Mouse (Mus musculus) kidney, embryonic 15.5 days (tissue): Measurements from ENCODE around the gene Fmnl2. TPM values are rescaled to one million over a fixed set of nuclear protein-coding genes. Genes with fewer than 3 reads are reported as not detected.

Source experiments
- ATAC-seq: fragments of 200-750 bp; cut with Nextera tagmentation; replicated peaks from 2 replicates; pipeline ENCODE4 v1.8.0; 2017; ENCODE audit warnings: moderate TSS enrichment; ENCODE audit not compliant: low FRiP score
- H3K27ac ChIP-seq: fragments of 300-500 bp; sonication (generic); 2 replicates; pipeline ENCODE4 v1.5.1; 2015; ENCODE audit warnings: mild to moderate bottlenecking, inconsistent platforms
- H3K27me3 ChIP-seq: fragments of 300-500 bp; sonication (generic); 2 replicates; pipeline ENCODE4 v1.6.1; 2015; ENCODE audit warnings: inconsistent platforms
- H3K36me3 ChIP-seq: fragments of 300-500 bp; sonication (generic); 2 replicates; pipeline ENCODE4 v1.6.1; 2015; ENCODE audit warnings: inconsistent platforms
- H3K4me1 ChIP-seq: fragments of 300-500 bp; sonication (generic); 2 replicates; pipeline ENCODE4 v1.6.1; 2015; ENCODE audit warnings: inconsistent platforms
- H3K4me2 ChIP-seq: fragments of 300-500 bp; sonication (generic); 2 replicates; pipeline ENCODE4 v1.6.1; 2015; ENCODE audit warnings: moderate library complexity, mild to moderate bottlenecking, inconsistent platforms
- H3K4me3 ChIP-seq: fragments of 300-500 bp; sonication (generic); replicated peaks from 2 replicates; pipeline ENCODE4 v1.5.1; 2015; ENCODE audit warnings: mild to moderate bottlenecking, inconsistent platforms
- H3K9ac ChIP-seq: fragments of 300-500 bp; sonication (generic); 2 replicates; pipeline ENCODE4 v1.6.1; 2015; ENCODE audit warnings: mild to moderate bottlenecking, inconsistent platforms
- H3K9me3 ChIP-seq: fragments of 300-500 bp; sonication (generic); replicated peaks from 2 replicates; pipeline ENCODE4 v1.6.1; 2016; ENCODE audit warnings: inconsistent platforms
- WGBS: fragments of 180-500 bp; shearing (Covaris S2); methylation state at CpG from one replicate; pipeline ENCODE4 v1.1.7; 2015; ENCODE audit warnings: mixed read lengths; 5-methylcytosine and 5-hydroxymethylcytosine counted together
- polyA plus RNA-seq: library from polyadenylated mRNA; unstranded; fragments of >200 nt; fragmentation: Nextera tagmentation; extraction: Ambion mirVana; gene quantifications from 2 replicates; pipeline ENCODE4 v1.2.1, GENCODE M21; 2015

Gene Fmnl2
- polyA plus RNA-seq, 1 experiment from 2014 or later: 8.0 TPM

DNA sequence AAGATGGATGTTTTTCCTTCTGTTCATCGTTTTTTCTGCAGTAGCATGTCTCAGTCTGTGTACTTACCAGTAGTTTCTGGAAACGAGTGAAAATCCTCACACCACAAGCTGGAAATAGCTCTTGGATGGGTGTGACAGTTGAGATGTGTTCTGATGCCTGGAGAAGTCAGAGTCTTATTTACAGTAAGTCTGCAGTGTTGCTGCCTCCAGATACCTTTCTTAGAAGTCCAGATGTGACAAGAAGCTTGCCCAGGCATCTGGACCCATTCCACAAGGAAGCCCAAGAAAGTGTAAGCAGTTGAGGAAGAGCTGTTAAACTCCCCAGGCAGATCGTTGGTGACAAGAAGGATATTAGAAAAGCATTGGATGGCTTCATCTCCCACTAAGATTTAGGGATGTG is 102.3 kb downstream of the Fmnl2 start:
- H3K9ac ChIP-seq: no peak overlapping the region
- no peak overlapping the region for H3K4me3 ChIP-seq
- H3K36me3 ChIP-seq: no peaks in the 10 kb centered on the region
- H3K4me2 ChIP-seq: no peak overlapping the region
- H3K4me1 ChIP-seq: peaks cover 62% of the 10 kb centered on the region
- no peak for ATAC-seq
- no peak overlapping the region for H3K27ac ChIP-seq
- no peaks in the 10 kb centered on the region for H3K27me3 ChIP-seq
- no peaks in the 10 kb centered on the region for H3K9me3 ChIP-seq
- WGBS: 36% methylated on average over 3 of the region's 3 CpGs

DNA sequence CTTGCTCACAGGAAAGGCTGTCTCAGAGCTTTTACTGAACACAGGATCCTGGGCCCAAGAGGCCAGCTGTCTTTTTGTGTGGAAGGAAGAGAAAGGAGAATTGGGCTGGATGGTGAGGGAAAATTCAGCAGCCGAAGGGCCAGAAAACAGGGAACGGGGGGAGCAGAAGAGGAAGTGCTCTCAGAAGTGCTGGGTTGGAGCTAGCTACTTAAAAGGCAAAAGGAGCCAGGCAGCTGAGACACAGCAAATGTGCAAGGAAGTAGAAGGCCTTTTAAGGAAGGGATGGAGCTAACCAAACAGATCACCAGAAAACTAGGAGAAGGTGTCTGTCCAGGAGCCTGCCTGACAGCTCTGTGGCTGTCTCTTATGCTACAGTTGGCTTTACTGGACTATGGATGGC is 103.0 kb downstream of the Fmnl2 start:
- H3K4me2 ChIP-seq: no peak overlapping the region
- H3K4me1 ChIP-seq: peaks cover 61% of the 10 kb centered on the region
- no peaks in the 10 kb centered on the region for H3K27me3 ChIP-seq
- H3K9me3 ChIP-seq: no peaks in the 10 kb centered on the region
- H3K4me3 ChIP-seq: no peak overlapping the region
- H3K27ac ChIP-seq: peak overlapping the region; percentile 48; the same call in 1 of the 2 replicates
- 52% methylated on average over 2 of the region's 2 CpGs for WGBS
- no peaks in the 10 kb centered on the region for H3K36me3 ChIP-seq
- H3K9ac ChIP-seq: no peak overlapping the region
- no peak for ATAC-seq

DNA sequence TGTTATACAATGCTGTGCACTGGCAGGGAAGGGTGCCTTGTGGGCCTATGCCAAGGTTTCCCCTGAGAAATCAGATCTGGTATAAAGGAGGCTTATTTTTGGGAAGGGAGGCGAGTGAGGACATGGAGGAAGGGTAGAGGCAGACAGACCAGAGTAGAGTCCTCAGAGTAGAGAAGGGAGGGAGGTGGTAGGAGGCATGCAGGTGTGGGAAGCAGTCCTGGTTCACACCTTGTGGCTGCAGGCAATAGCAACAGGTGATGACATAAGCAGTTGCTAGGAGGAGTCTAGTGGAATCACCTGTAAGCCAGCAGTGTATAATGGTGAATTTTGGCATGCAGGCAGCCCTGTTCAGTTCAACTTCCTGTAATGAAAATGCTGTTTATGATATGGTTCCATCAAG is 105.8 kb downstream of the Fmnl2 start:
- Histone ChIP-seq H3K27ac (no peak overlapping the region), H3K4me1 (peaks cover 75% of the 10 kb centered on the region), H3K27me3 (no peaks in the 10 kb centered on the region), H3K4me3 (no peak overlapping the region), H3K36me3 (no peaks in the 10 kb centered on the region), H3K9ac (no peak overlapping the region), H3K4me2 (no peak overlapping the region), H3K9me3 (no peaks in the 10 kb centered on the region)
- 74% methylated on average over 1 of the region's 1 CpGs for WGBS
- no peak for ATAC-seq

DNA sequence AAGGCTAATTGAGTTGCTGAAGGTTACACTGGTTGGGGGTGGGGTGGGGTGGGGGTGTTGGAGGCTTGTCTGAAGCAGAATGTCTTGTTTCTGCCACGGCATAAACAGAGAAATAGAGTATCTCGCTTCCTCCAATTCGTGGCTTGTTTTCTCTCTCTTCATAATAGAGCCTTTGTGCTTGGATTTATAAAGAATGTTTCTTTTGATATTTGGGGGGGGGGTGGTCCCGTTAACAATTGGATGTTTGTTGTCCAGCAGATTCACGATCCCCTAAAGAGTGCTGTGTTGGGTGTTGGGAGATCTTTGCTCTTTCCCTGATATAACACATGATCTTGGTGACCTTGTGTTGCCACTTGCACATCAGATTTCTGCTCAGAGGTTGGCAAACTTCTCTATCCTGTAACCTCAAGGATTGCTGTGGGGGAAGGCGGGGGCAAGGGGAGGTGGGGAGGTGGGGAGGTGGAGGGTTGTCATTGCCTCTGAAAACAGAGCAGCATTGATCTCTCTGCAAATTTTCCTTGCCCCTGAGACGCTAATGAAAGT is 106.8 kb downstream of the Fmnl2 start:
- WGBS: 53% methylated on average over 7 of the region's 7 CpGs
- ATAC-seq: no peak
- Histone ChIP-seq H3K4me1 (peaks cover 73% of the 10 kb centered on the region), H3K36me3 (no peaks in the 10 kb centered on the region), H3K4me3 (no peak overlapping the region), H3K9ac (no peak overlapping the region), H3K27ac (no peak overlapping the region), H3K27me3 (no peaks in the 10 kb centered on the region), H3K9me3 (no peaks in the 10 kb centered on the region), H3K4me2 (no peak overlapping the region)

DNA sequence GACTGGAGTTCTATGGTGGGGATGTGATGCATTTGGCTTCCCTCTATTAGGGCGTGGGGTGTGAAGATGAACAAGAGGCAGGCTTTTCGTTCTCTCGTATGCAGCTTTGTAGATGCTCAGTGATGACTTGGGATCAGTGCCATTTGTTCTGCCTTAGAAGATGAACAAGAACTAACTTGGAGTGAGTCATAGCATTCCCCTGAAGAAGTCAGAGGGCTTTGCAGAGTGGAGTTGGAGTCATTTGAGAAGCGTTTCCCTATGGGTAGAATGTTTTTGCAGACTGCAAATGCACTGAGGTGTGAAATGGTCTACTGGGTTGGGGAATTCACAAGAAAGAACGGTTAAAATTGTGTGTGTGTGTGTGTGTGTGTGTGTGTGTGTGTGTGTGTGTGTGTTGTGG is 108.6 kb downstream of the Fmnl2 start:
- H3K27ac ChIP-seq: peak overlapping the region; percentile 66
- no peak overlapping the region for H3K4me3 ChIP-seq
- ATAC-seq: peak; percentile 69
- H3K36me3 ChIP-seq: no peaks in the 10 kb centered on the region
- H3K9me3 ChIP-seq: no peaks in the 10 kb centered on the region
- no peaks in the 10 kb centered on the region for H3K27me3 ChIP-seq
- H3K9ac ChIP-seq: no peak overlapping the region
- peaks cover 63% of the 10 kb centered on the region for H3K4me1 ChIP-seq
- 30% methylated on average over 5 of the region's 5 CpGs for WGBS
- no peak overlapping the region for H3K4me2 ChIP-seq

DNA sequence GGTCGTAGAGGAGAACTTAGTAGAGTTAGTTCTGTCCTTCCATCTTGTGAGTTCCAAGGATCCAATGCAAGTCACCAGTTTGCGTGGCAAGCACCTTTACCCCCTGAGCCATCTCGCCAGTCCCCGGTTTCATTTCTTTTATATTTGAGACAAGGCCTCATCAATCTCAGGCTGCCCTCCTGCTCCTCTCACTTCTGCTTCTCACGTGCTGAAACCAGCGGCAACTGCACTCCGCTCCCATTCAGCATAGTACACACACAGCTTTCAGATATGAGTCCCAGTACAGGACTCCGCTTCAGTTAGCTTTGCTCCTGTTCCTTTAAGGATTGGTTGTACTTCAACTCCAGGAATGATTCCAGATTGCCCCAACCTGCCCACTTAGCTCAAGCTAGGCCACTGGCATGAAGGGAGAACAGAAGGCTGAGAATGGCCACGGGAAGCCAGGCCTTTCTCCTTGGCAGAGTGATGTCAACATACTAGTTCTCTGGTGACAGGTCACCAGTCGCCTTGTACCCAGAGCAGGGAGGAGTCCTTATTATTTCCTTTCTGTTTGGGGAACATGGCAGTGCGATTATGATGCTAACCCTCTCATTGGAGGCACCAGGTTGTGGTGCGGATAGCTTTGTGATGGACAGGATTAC is 109.3 kb downstream of the Fmnl2 start:
- no peak overlapping the region for H3K9ac ChIP-seq
- no peak for ATAC-seq
- WGBS: 70% methylated on average over 12 of the region's 12 CpGs
- peak overlapping the region; percentile 66 for H3K27ac ChIP-seq
- H3K9me3 ChIP-seq: no peaks in the 10 kb centered on the region
- no peak overlapping the region for H3K4me2 ChIP-seq
- no peak overlapping the region for H3K4me3 ChIP-seq
- peaks cover 60% of the 10 kb centered on the region for H3K4me1 ChIP-seq
- no peaks in the 10 kb centered on the region for H3K27me3 ChIP-seq
- no peaks in the 10 kb centered on the region for H3K36me3 ChIP-seq

DNA sequence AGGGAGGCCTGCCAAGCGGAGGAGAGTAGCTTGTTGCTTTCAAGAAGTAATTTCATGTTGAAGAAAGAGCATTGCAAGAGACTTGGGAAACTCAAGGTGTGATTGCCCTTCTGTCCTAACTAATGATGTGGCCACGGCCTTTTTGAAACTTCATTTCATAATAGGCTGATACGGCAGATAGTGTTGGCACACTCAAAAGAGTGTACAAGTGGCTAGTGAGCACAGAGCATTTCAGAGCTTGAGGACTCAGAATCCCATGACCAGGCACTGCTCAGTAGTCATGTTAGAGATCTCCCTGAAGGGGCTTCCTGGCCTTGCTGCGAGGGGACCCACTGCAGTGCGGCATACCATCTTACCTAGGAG is 109.8 kb downstream of the Fmnl2 start:
- Histone ChIP-seq H3K4me1 (peaks cover 60% of the 10 kb centered on the region), H3K36me3 (no peaks in the 10 kb centered on the region), H3K4me3 (no peak overlapping the region), H3K9ac (no peak overlapping the region), H3K27ac (peak overlapping the region; percentile 66; the same call in 1 of the 2 replicates), H3K9me3 (no peaks in the 10 kb centered on the region), H3K4me2 (no peak overlapping the region), H3K27me3 (no peaks in the 10 kb centered on the region)
- WGBS: 93% methylated on average over 5 of the region's 5 CpGs
- ATAC-seq: no peak

DNA sequence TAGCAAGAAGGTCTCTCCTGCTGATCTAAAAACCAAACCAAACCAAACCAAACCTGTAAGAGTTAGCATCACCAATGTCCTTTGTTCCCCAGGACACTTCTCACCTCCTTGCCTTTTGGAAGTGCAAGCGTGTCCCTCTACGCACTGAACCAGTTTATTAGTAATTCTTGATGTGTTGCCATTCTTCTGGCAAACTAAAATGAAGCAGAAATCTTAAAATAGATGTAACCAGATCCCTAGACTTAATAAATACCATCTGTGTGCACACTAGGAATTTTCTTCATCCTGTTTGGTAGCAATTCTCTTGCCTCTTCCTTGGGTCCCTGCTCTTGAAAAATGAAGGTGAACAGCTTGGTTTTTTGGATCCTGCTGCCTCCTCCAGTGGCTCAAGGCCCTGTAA is 111.2 kb downstream of the Fmnl2 start:
- no peak overlapping the region for H3K4me2 ChIP-seq
- no peak overlapping the region for H3K4me3 ChIP-seq
- H3K36me3 ChIP-seq: no peaks in the 10 kb centered on the region
- H3K27me3 ChIP-seq: no peaks in the 10 kb centered on the region
- H3K27ac ChIP-seq: peak overlapping the region; percentile 32
- 86% methylated on average over 2 of the region's 2 CpGs for WGBS
- H3K9me3 ChIP-seq: no peaks in the 10 kb centered on the region
- peaks cover 57% of the 10 kb centered on the region for H3K4me1 ChIP-seq
- no peak overlapping the region for H3K9ac ChIP-seq
- ATAC-seq: no peak

DNA sequence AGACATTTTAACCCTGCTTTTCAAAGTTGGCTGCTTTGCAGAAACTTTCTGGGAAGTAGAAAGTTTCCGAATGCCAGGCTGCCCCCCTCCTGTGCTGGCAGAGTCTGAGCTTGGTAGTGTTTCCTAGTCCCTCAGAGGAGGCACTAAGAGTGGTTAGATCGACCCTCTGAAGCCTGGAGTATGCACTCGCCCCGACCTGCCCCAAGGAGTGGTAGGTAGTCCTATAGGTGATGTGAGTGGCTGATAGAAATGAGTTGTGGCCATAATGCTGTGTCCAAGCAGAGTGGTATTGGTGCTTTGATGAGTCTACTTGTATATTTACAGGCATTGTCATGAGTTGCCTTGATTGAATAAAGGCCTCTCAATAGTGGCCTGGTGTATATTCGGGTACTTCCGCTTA is 116.4 kb downstream of the Fmnl2 start:
- no peak overlapping the region for H3K4me2 ChIP-seq
- H3K4me1 ChIP-seq: peaks cover 37% of the 10 kb centered on the region
- H3K9me3 ChIP-seq: no peaks in the 10 kb centered on the region
- no peak overlapping the region for H3K27ac ChIP-seq
- H3K9ac ChIP-seq: no peak overlapping the region
- no peaks in the 10 kb centered on the region for H3K27me3 ChIP-seq
- H3K36me3 ChIP-seq: no peaks in the 10 kb centered on the region
- no peak for ATAC-seq
- H3K4me3 ChIP-seq: no peak overlapping the region
- 88% methylated on average over 6 of the region's 6 CpGs for WGBS

DNA sequence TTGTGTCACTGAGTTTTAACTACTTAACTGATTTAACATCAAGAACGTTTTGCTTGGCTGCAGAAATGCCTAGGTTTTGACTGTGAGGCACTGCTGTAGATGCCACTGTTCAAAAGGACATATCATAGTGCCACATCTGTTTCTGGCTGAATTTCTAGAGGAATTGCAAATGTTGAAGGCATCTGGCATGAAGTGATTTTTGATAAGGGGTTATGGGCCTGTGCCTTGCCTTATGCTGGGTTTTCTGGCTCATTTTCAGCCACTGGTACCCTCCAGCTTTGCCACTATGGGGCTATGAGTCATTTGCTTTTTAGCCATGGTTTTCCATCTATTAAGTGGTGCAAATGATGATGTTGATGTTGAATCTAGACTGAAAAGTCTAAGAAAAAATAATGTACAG is 117.1 kb downstream of the Fmnl2 start:
- Histone ChIP-seq H3K9ac (no peak overlapping the region), H3K27me3 (no peaks in the 10 kb centered on the region), H3K4me3 (no peak overlapping the region), H3K4me2 (no peak overlapping the region), H3K4me1 (peaks cover 42% of the 10 kb centered on the region), H3K27ac (no peak overlapping the region), H3K9me3 (no peaks in the 10 kb centered on the region), H3K36me3 (no peaks in the 10 kb centered on the region)
- no peak; the same call in 1 of the 2 replicates for ATAC-seq
- 25% methylated on average over 1 of the region's 1 CpGs for WGBS

DNA sequence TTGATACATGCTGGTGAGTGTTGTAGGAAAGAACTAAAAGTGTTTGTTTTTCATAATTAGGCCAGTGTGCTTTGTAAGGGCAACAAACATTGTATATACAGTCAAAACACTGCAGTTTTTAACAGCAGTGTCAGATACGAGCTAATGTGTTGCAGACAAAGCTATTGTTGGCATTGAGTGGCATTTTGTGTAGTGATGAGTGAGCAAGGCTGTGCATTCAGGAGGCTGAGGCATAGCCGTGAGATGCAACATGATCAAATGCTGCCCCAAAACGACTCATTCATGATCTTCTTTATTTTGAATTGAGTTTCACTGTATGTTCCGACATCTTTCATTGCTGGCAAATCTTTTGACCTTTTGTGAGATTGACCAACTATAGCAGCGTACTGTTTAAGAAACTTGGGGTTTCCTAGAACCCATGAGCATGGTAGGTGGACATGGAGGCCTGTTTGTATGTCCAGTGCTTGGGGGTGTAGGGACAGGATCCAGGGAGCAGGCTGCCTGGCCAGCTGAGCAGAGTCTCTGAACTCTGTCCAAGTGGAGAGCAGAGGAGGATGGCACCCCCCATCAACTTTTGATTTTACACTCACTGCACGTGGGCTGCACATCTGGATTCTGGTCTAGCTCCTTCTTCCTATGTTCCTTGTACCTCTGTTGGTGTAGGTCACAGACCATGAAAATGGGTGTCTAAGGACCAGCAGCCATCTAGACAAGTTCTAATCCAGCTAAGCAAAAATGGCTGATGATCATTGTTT is 120.4 kb downstream of the Fmnl2 start:
- peaks cover 54% of the 10 kb centered on the region for H3K4me1 ChIP-seq
- H3K27me3 ChIP-seq: no peaks in the 10 kb centered on the region
- H3K4me2 ChIP-seq: no peak overlapping the region
- no peak overlapping the region for H3K9ac ChIP-seq
- no peaks in the 10 kb centered on the region for H3K36me3 ChIP-seq
- peak overlapping the region; percentile 79 for H3K27ac ChIP-seq
- H3K4me3 ChIP-seq: no peak overlapping the region
- no peaks in the 10 kb centered on the region for H3K9me3 ChIP-seq
- no peak for ATAC-seq
- WGBS: 76% methylated on average over 6 of the region's 6 CpGs

DNA sequence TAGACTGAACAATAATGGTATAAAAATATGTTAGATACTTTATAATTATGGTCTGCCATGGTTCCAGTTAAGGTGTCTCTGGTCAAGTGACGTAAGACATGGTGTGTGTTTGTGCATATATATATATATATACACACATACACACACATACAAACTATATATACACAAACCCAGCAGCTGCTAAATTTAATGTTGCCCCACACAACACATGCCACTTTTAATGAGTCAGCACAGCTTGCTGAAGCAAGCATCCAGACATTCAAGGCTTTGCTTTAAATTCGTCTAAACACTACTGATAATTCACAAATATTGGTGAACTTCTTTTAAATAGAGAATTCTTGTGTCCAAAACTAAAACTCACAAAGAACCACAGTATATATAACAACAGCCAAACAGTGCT is 121.1 kb downstream of the Fmnl2 start:
- H3K27ac ChIP-seq: peak overlapping the region; percentile 79

More for the DNA sequence above, 121.1 kb downstream of the Fmnl2 start:
- no peak overlapping the region for H3K4me2 ChIP-seq
- no peak for ATAC-seq
- H3K36me3 ChIP-seq: no peaks in the 10 kb centered on the region
- no peak overlapping the region for H3K9ac ChIP-seq
- no peak overlapping the region for H3K4me3 ChIP-seq
- H3K27me3 ChIP-seq: no peaks in the 10 kb centered on the region
- no peaks in the 10 kb centered on the region for H3K9me3 ChIP-seq
- H3K4me1 ChIP-seq: peaks cover 51% of the 10 kb centered on the region
- 58% methylated on average over 2 of the region's 2 CpGs for WGBS
